Mouse (Mus musculus): ENCODE results near the gene Cstf2t.

DNA sequence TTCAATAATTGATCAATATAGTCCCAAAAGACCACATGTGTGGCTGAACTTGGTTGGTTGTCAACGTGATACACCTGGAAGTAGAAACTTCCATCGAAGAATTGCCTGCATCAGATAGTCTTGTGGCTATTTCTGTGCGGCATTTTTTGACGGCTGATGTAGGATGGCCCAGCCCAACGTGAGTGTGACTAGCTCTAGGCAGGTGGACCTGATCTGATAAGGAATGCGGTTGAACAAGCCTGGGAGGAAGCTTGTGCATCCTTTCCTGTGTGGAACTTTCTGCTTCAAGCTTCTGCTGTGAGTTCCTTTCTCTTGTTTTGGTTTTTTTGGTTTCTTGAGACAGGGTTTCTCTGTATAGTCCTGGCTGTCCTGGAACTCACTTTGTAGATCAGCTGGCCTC, 22.1 kb downstream of the Cstf2t start:
- TF ChIP-seq CTCF (IDR thresholded peaks at IDR 0.05; ENCODE audit: control insufficient read depth, insufficient read depth, insufficient read length) (no peak), MYOG (IDR thresholded peaks at IDR 0.05; ENCODE audit: control insufficient read depth, extremely low read depth, insufficient read length) (no peak), USF1 (IDR thresholded peaks at IDR 0.05; ENCODE audit: low read depth) (no peak), MYOD1 (IDR thresholded peaks at IDR 0.05; ENCODE audit: control insufficient read depth, insufficient read length, low read depth) (no peak), MAX (IDR thresholded peaks at IDR 0.05) (no peak), FOSL1 (IDR thresholded peaks at IDR 0.05; ENCODE audit: insufficient read depth, low read length, poor library complexity, severe bottlenecking) (no peak)

Data from C2C12 (cell line).